Mouse (Mus musculus) layer of hippocampus, adult 2 months (tissue): Measurements from ENCODE around the gene Hephl1. TPM values are rescaled to one million over a fixed set of nuclear protein-coding genes. Genes with fewer than 3 reads are reported as not detected.

Source experiments
- DNase-seq, 2 experiments: peaks; one replicate each; pipeline ENCODE4 v3.0.0; 2022; ENCODE audit warnings: low spot score in 2 of 2
- H3K27ac ChIP-seq: fragments of 200-600 bp; 2 replicates; pipeline ENCODE4 v1.8.1; 2022
- H3K4me3 ChIP-seq: fragments of 200-600 bp; 2 replicates; pipeline ENCODE4 v1.8.1; 2022; ENCODE audit warnings: mild to moderate bottlenecking
- CTCF ChIP-seq: fragments of 200-600 bp; conservative IDR thresholded peaks from 2 replicates; pipeline ENCODE4 v1.8.1; 2022; ENCODE audit warnings: antibody characterized with exemption, mild to moderate bottlenecking, moderate library complexity
- long read RNA-seq, 2 experiments: library from polyadenylated mRNA; stranded (forward); transcript quantifications; one replicate each; pipeline ENCODE4 v2.0.0; 2021; ENCODE audit warnings: borderline mapping rate in 2 of 2
- total RNA-seq, 2 experiments: library from RNA; stranded (reverse); gene quantifications; 2 replicates each; pipeline ENCODE4 v1.2.3; 2021

Gene Hephl1
- total RNA-seq = not detected
- long read RNA-seq, experiment 1 = 0 reads
- long read RNA-seq, experiment 2 = 0 reads

GRCm38 (mm10) chr9:15112008-15112407, at the start of gene Hephl1:
Hephl1 (minus strand) TSS chr9:15112108.
- no peak for DNase-seq
- Histone ChIP-seq H3K27ac (no peak within 1 kb of the TSS), H3K4me3 (no peak within 1 kb of the TSS)
- no peak for TF ChIP-seq CTCF

GRCm38 (mm10) chr9:15149246-15149926, 37.5 kb upstream of the Hephl1 start:
- no peak for DNase-seq
- Histone ChIP-seq H3K4me3 (no peak overlapping the region), H3K27ac (no peak overlapping the region)
- no peak for TF ChIP-seq CTCF

- Histone ChIP-seq H3K4me3 (no peak overlapping the region), H3K27ac (no peak overlapping the region)
- DNase-seq = no peak
- TF ChIP-seq CTCF = no peak
These were observed 28.6 kb upstream of the Hephl1 start for GRCm38 (mm10) chr9:15140546-15140945.

GRCm38 (mm10) chr9:15125897-15126296, 14.0 kb upstream of the Hephl1 start:
- TF ChIP-seq CTCF = no peak
- H3K27ac ChIP-seq = no peak overlapping the region
- H3K4me3 ChIP-seq = no peak overlapping the region
- DNase-seq = no peak

- Histone ChIP-seq H3K4me3 (no peak overlapping the region), H3K27ac (no peak overlapping the region)
- no peak for TF ChIP-seq CTCF
- DNase-seq = no peak
These were observed 10.5 kb upstream of the Hephl1 start for GRCm38 (mm10) chr9:15122431-15122830.

- H3K27ac ChIP-seq = no peak overlapping the region
- H3K4me3 ChIP-seq = no peak overlapping the region
- no peak for DNase-seq
- TF ChIP-seq CTCF = peak; percentile 56
These were observed 9.0 kb upstream of the Hephl1 start for GRCm38 (mm10) chr9:15120841-15121358.

- no peak overlapping the region for H3K27ac ChIP-seq
- TF ChIP-seq CTCF = 0 out of 2 replicates have a peak, but pooled peaks have one; percentile 8
- no peak overlapping the region for H3K4me3 ChIP-seq
- no peak for DNase-seq
These were observed 8.3 kb upstream of the Hephl1 start for GRCm38 (mm10) chr9:15120209-15120608.

- Histone ChIP-seq H3K27ac (no peak overlapping the region), H3K4me3 (no peak overlapping the region)
- no peak for TF ChIP-seq CTCF
- DNase-seq = no peak
These were observed 7.6 kb upstream of the Hephl1 start for GRCm38 (mm10) chr9:15119515-15119914.

GRCm38 (mm10) chr9:15116165-15116564, 4.3 kb upstream of the Hephl1 start:
- no peak for DNase-seq
- no peak overlapping the region for H3K27ac ChIP-seq
- no peak for TF ChIP-seq CTCF

GRCm38 (mm10) chr9:15114102-15114501, 2.2 kb upstream of the Hephl1 start:
- Histone ChIP-seq H3K27ac (no peak overlapping the region), H3K4me3 (no peak overlapping the region)
- no peak for TF ChIP-seq CTCF
- DNase-seq = no peak

More at GRCm38 (mm10) chr9:15116165-15116564, 4.3 kb upstream of the Hephl1 start:
- no peak overlapping the region for H3K4me3 ChIP-seq

GRCm38 (mm10) chr9:15108101-15108500, 3.8 kb downstream of the Hephl1 start:
- Histone ChIP-seq H3K27ac (no peak overlapping the region), H3K4me3 (no peak overlapping the region)
- no peak for DNase-seq
- TF ChIP-seq CTCF = no peak

- Histone ChIP-seq H3K4me3 (no peak overlapping the region), H3K27ac (no peak overlapping the region)
- no peak for TF ChIP-seq CTCF
- DNase-seq = no peak
These were observed 6.8 kb downstream of the Hephl1 start for GRCm38 (mm10) chr9:15105136-15105535.

GRCm38 (mm10) chr9:15103579-15104300, 8.2 kb downstream of the Hephl1 start:
- no peak for TF ChIP-seq CTCF
- no peak overlapping the region for H3K4me3 ChIP-seq
- no peak for DNase-seq
- no peak overlapping the region for H3K27ac ChIP-seq
